Mouse (Mus musculus): ENCODE data around the gene Ddx31. TPM values are rescaled to one million over a fixed set of nuclear protein-coding genes. Genes with fewer than 3 reads are reported as not detected.
A peak's percentile ranks its signal among the peaks of the same experiment; 100 is the strongest.

Gene Ddx31
- polyA plus RNA-seq, 1 experiment from 2014 or later: 4.2 TPM

GRCm38 (mm10) chr2:28799575-28799974 lies 40.6 kb upstream of the Ddx31 start:
- no peaks in the 10 kb centered on the region for H3K9me3 ChIP-seq (ENCODE audit: low read length)
- no peak overlapping the region for H3K9ac ChIP-seq (replicated peaks)
- H3K27me3 ChIP-seq (ENCODE audit: insufficient read depth, low read length): no peaks in the 10 kb centered on the region
- ATAC-seq (no peak), DNase-seq (no peak)
- no peaks in the 10 kb centered on the region for H3K4me1 ChIP-seq (ENCODE audit: insufficient read depth)
- H3K4me3 ChIP-seq (ENCODE audit: low read depth, low read length): no peak overlapping the region
- WGBS (ENCODE audit: insufficient replicate concordance): 42% methylated on average over 2 of the region's 2 CpGs
- H3K4me2 ChIP-seq (ENCODE audit: low read depth, low read length): no peak overlapping the region
- no peak overlapping the region for H3K27ac ChIP-seq (ENCODE audit: low read depth)
- TF ChIP-seq CTCF (IDR thresholded peaks at IDR 0.05; ENCODE audit: low read depth) (no peak), EP300 (IDR thresholded peaks at IDR 0.05; ENCODE audit: low read depth) (no peak)
- H3K36me3 ChIP-seq (replicated peaks; ENCODE audit: insufficient read depth, low read length): no peaks in the 10 kb centered on the region

- DNase-seq: no peak
- Histone ChIP-seq H3K4me1 (ENCODE audit: insufficient read depth) (no peaks in the 10 kb centered on the region), H3K27me3 (ENCODE audit: insufficient read depth, low read length) (no peaks in the 10 kb centered on the region), H3K27ac (ENCODE audit: low read depth) (no peak overlapping the region), H3K9me3 (ENCODE audit: low read length) (no peaks in the 10 kb centered on the region), H3K36me3 (replicated peaks; ENCODE audit: insufficient read depth, low read length) (no peaks in the 10 kb centered on the region), H3K4me2 (ENCODE audit: low read depth, low read length) (no peak overlapping the region), H3K4me3 (ENCODE audit: low read depth, low read length) (no peak overlapping the region), H3K9ac (replicated peaks) (no peak overlapping the region)
- 57% methylated on average over 7 of the region's 7 CpGs for WGBS (ENCODE audit: insufficient replicate concordance)
- ATAC-seq: no peak
- no peak for TF ChIP-seq CTCF (IDR thresholded peaks at IDR 0.05; ENCODE audit: low read depth)
- TF ChIP-seq EP300 (IDR thresholded peaks at IDR 0.05; ENCODE audit: low read depth): no peak
Measured at GRCm38 (mm10) chr2:28803406-28803805, 36.8 kb upstream of the Ddx31 start.

GRCm38 (mm10) chr2:28808841-28809240 lies 31.4 kb upstream of the Ddx31 start:
- no peaks in the 10 kb centered on the region for H3K36me3 ChIP-seq (replicated peaks; ENCODE audit: insufficient read depth, low read length)
- H3K9ac ChIP-seq (replicated peaks): no peak overlapping the region
- H3K27ac ChIP-seq (ENCODE audit: low read depth): no peak overlapping the region
- no peak overlapping the region for H3K4me2 ChIP-seq (ENCODE audit: low read depth, low read length)
- 69% methylated on average over 6 of the region's 6 CpGs for WGBS (ENCODE audit: insufficient replicate concordance)
- no peaks in the 10 kb centered on the region for H3K27me3 ChIP-seq (ENCODE audit: insufficient read depth, low read length)
- H3K4me1 ChIP-seq (ENCODE audit: insufficient read depth): no peaks in the 10 kb centered on the region
- TF ChIP-seq EP300 (IDR thresholded peaks at IDR 0.05; ENCODE audit: low read depth): no peak
- TF ChIP-seq CTCF (IDR thresholded peaks at IDR 0.05; ENCODE audit: low read depth): no peak
- no peaks in the 10 kb centered on the region for H3K9me3 ChIP-seq (ENCODE audit: low read length)
- no peak for DNase-seq
- no peak for ATAC-seq
- no peak overlapping the region for H3K4me3 ChIP-seq (ENCODE audit: low read depth, low read length)

- H3K9me3 ChIP-seq (ENCODE audit: low read length): no peaks in the 10 kb centered on the region
- DNase-seq (no peak), ATAC-seq (no peak)
- no peak overlapping the region for H3K4me2 ChIP-seq (ENCODE audit: low read depth, low read length)
- H3K4me1 ChIP-seq (ENCODE audit: insufficient read depth): no peaks in the 10 kb centered on the region
- H3K36me3 ChIP-seq (replicated peaks; ENCODE audit: insufficient read depth, low read length): no peaks in the 10 kb centered on the region
- H3K9ac ChIP-seq (replicated peaks): no peak overlapping the region
- TF ChIP-seq CTCF (IDR thresholded peaks at IDR 0.05; ENCODE audit: low read depth): no peak
- no peak for TF ChIP-seq EP300 (IDR thresholded peaks at IDR 0.05; ENCODE audit: low read depth)
- H3K27me3 ChIP-seq (ENCODE audit: insufficient read depth, low read length): no peaks in the 10 kb centered on the region
- no peak overlapping the region for H3K4me3 ChIP-seq (ENCODE audit: low read depth, low read length)
- H3K27ac ChIP-seq (ENCODE audit: low read depth): no peak overlapping the region
- WGBS (ENCODE audit: insufficient replicate concordance): 61% methylated on average over 5 of the region's 5 CpGs
Measured at GRCm38 (mm10) chr2:28810260-28811013, 29.8 kb upstream of the Ddx31 start.

GRCm38 (mm10) chr2:28818866-28819265 lies 21.3 kb upstream of the Ddx31 start:
- TF ChIP-seq CTCF (IDR thresholded peaks at IDR 0.05; ENCODE audit: low read depth) (no peak), EP300 (IDR thresholded peaks at IDR 0.05; ENCODE audit: low read depth) (no peak)

GRCm38 (mm10) chr2:28829265-28829664 lies 10.9 kb upstream of the Ddx31 start:
- peaks cover 70% of the 10 kb centered on the region for H3K36me3 ChIP-seq (replicated peaks; ENCODE audit: insufficient read depth, low read length)
- no peak overlapping the region for H3K9ac ChIP-seq (replicated peaks)
- ATAC-seq (peak; percentile 80), DNase-seq (peak; percentile 33)
- H3K27ac ChIP-seq (ENCODE audit: low read depth): no peak overlapping the region
- H3K4me3 ChIP-seq (ENCODE audit: low read depth, low read length): no peak overlapping the region
- H3K4me1 ChIP-seq (ENCODE audit: insufficient read depth): peaks cover 4% of the 10 kb centered on the region; the same call in 1 of the 2 replicates
- WGBS (ENCODE audit: insufficient replicate concordance): 56% methylated on average over 4 of the region's 4 CpGs
- TF ChIP-seq CTCF (IDR thresholded peaks at IDR 0.05; ENCODE audit: low read depth): peak; percentile 68
- no peak for TF ChIP-seq EP300 (IDR thresholded peaks at IDR 0.05; ENCODE audit: low read depth)
- H3K9me3 ChIP-seq (ENCODE audit: low read length): no peaks in the 10 kb centered on the region
- no peak overlapping the region for H3K4me2 ChIP-seq (ENCODE audit: low read depth, low read length)
- H3K27me3 ChIP-seq (ENCODE audit: insufficient read depth, low read length): no peaks in the 10 kb centered on the region

More at GRCm38 (mm10) chr2:28818866-28819265, 21.3 kb upstream of the Ddx31 start:
- H3K9ac ChIP-seq (replicated peaks): no peak overlapping the region
- no peaks in the 10 kb centered on the region for H3K4me1 ChIP-seq (ENCODE audit: insufficient read depth)
- H3K4me3 ChIP-seq (ENCODE audit: low read depth, low read length): no peak overlapping the region
- ATAC-seq (no peak), DNase-seq (no peak)
- H3K9me3 ChIP-seq (ENCODE audit: low read length): no peaks in the 10 kb centered on the region
- H3K27ac ChIP-seq (ENCODE audit: low read depth): no peak overlapping the region
- no peak overlapping the region for H3K4me2 ChIP-seq (ENCODE audit: low read depth, low read length)
- no peaks in the 10 kb centered on the region for H3K27me3 ChIP-seq (ENCODE audit: insufficient read depth, low read length)
- H3K36me3 ChIP-seq (replicated peaks; ENCODE audit: insufficient read depth, low read length): no peaks in the 10 kb centered on the region
- WGBS (ENCODE audit: insufficient replicate concordance): 64% methylated on average over 4 of the region's 4 CpGs
